Mouse (Mus musculus): Measurements from ENCODE around the gene Dio2. TPM values are rescaled to one million over a fixed set of nuclear protein-coding genes. Genes with fewer than 3 reads are reported as not detected.

Gene Dio2
- total and polyA plus RNA-seq, 3 experiments: not detected

- Histone ChIP-seq H3K9ac (ENCODE audit: insufficient read depth, low read depth) (no peak overlapping the region), H3K36me3 (replicated peaks in 1 of 2; ENCODE audit: control insufficient read depth in 1 of 2, insufficient read depth in 1 of 2, low read length in 1 of 2) (no peaks in the 10 kb centered on the region), H3K4me3 (replicated peaks in 1 of 3; ENCODE audit: low read depth in 2 of 3, low read length in 2 of 3, poor library complexity in 1 of 3) (no peak overlapping the region), H3K79me2 (replicated peaks; ENCODE audit: control insufficient read depth, extremely low read depth, insufficient read depth, poor library complexity, severe bottlenecking) (no peaks in the 10 kb centered on the region), H3K4me2 (ENCODE audit: insufficient read depth, low read depth, poor library complexity, severe bottlenecking) (no peak overlapping the region), H3K27me3 (replicated peaks) (no peaks in the 10 kb centered on the region), H3K27ac (ENCODE audit: insufficient read depth, low read depth) (no peak overlapping the region), H3K9me3 (replicated peaks; ENCODE audit: low read length) (no peaks in the 10 kb centered on the region), H3K4me1 (ENCODE audit: control insufficient read depth in 1 of 2, insufficient read depth in 2 of 2) (no peaks in the 10 kb centered on the region)
- in situ Hi-C loops (cut with MboI; ENCODE audit: low pct_ligation_motif_present, low pct_unique_long_range_greater_than_20kb, low sequenced_read_pairs) (no loop called here), dilution Hi-C loops (cut with MboI; ENCODE audit: extremely low pct_ligation_motif_present, extremely low pct_unique_long_range_greater_than_20kb, low sequenced_read_pairs) (no loop called here)
- no peak for DNase-seq (ENCODE audit: extremely low read depth)
- TF ChIP-seq ELF1 (IDR thresholded peaks at IDR 0.05; ENCODE audit: low read depth, low read length): no peak
- no peak for TF ChIP-seq NRF1 (IDR thresholded peaks at IDR 0.05; ENCODE audit: low read depth, low read length)
- TF ChIP-seq HCFC1 (IDR thresholded peaks at IDR 0.05; ENCODE audit: low read depth, low read length): no peak
- TF ChIP-seq BHLHE40 (IDR thresholded peaks at IDR 0.05; ENCODE audit: low read depth, low read length): no peak
- no peak for TF ChIP-seq ZC3H11A (IDR thresholded peaks at IDR 0.05; ENCODE audit: low read depth, low read length)
- no peak for TF ChIP-seq MAZ (IDR thresholded peaks at IDR 0.05; ENCODE audit: low read depth, low read length)
- no peak for TF ChIP-seq TCF12 (IDR thresholded peaks at IDR 0.05; ENCODE audit: low read depth, low read length)
- TF ChIP-seq ZMIZ1 (IDR thresholded peaks at IDR 0.05; ENCODE audit: low read depth, low read length): no peak
- TF ChIP-seq RAD21 (IDR thresholded peaks at IDR 0.05; ENCODE audit: low read depth, low read length): no peak
- TF ChIP-seq CHD1 (IDR thresholded peaks at IDR 0.05; ENCODE audit: low read depth, low read length): no peak
- TF ChIP-seq MXI1 (IDR thresholded peaks at IDR 0.05; ENCODE audit: low read depth, low read length): no peak
- no peak for TF ChIP-seq TBP (conservative IDR thresholded peaks at IDR 0.05; ENCODE audit: low read depth, low read length)
- TF ChIP-seq POLR2A (IDR thresholded peaks at IDR 0.05; ENCODE audit: low read depth, low read length): no peak
- no peak for TF ChIP-seq MYC (IDR thresholded peaks at IDR 0.05; ENCODE audit: low read depth, low read length)
These were observed 44.1 kb downstream of the Dio2 start for GRCm38 (mm10) chr12:90694135-90694534.
